Mouse (Mus musculus) megakaryocyte, adult 5-6 weeks (primary cell): Measurements from ENCODE around the gene Rinl. TPM values are rescaled to one million over a fixed set of nuclear protein-coding genes. Genes with fewer than 3 reads are reported as not detected.
A peak's percentile ranks its signal among the peaks of the same experiment; 100 is the strongest.

ENCODE experiments used
- ATAC-seq: 2 replicates; pipeline ENCODE4 v1.8.0; 2016; ENCODE audit warnings: mild to moderate bottlenecking, inconsistent platforms; ENCODE audit not compliant: poor library complexity, severe bottlenecking
- total RNA-seq, 2 experiments: library from RNA; stranded (forward) in 1 of 2; stranded (reverse) in 1 of 2; fragments of 153-499, 151-499 nt in 1 of 2; fragments of 221-1000, 200-1000 nt in 1 of 2; gene quantifications; 2 replicates each; pipeline versions ENCODE4 v1.2.3 to v1.2.4; 2015 to 2017

Rinl gene
- total RNA-seq (2015) (64.9 and 68.8 TPM in 2 replicates), total RNA-seq (2017) (62.6 and 71.5 TPM in 2 replicates)

GRCm38 (mm10) chr7:28788307-28789195 is at the start of gene Rinl:
TSS of gene Rinl (plus strand) at chr7:28788969.
- ATAC-seq: peak; percentile 77

GRCm38 (mm10) chr7:28739829-28740228 is 48.9 kb upstream of the Rinl start:
- no peak for ATAC-seq

- ATAC-seq: no peak
Observed at GRCm38 (mm10) chr7:28740949-28741348, 47.8 kb upstream of the Rinl start.

GRCm38 (mm10) chr7:28741368-28741708 is 47.4 kb upstream of the Rinl start:
- ATAC-seq: peak; percentile 22

GRCm38 (mm10) chr7:28741709-28742438 is 46.9 kb upstream of the Rinl start, which contains the start of the genes Mrps12 and Sars2:
TSS of gene Mrps12 (minus strand) at chr7:28741820.
TSS of gene Sars2 (plus strand) at chr7:28741992.
- peak; percentile 97 for ATAC-seq

- no peak for ATAC-seq
Observed at GRCm38 (mm10) chr7:28749935-28750334, 38.8 kb upstream of the Rinl start.

- no peak for ATAC-seq
Observed at GRCm38 (mm10) chr7:28756079-28756478, 32.7 kb upstream of the Rinl start, which contains the start of gene Ccer2. TSS of gene Ccer2 (plus strand) at chr7:28756174.

GRCm38 (mm10) chr7:28758623-28759022 is 30.1 kb upstream of the Rinl start:
- ATAC-seq: no peak

GRCm38 (mm10) chr7:28761907-28762306 is 26.9 kb upstream of the Rinl start:
- ATAC-seq: no peak

- ATAC-seq: no peak; the same call in 1 of the 2 replicates
Observed at GRCm38 (mm10) chr7:28765211-28765610, 23.6 kb upstream of the Rinl start.

GRCm38 (mm10) chr7:28766173-28766879 is 22.4 kb upstream of the Rinl start, which contains the start of gene Sirt2:
TSS of gene Sirt2 (plus strand) at chr7:28766735.
- peak; percentile 96 for ATAC-seq

- ATAC-seq: no peak
Observed at GRCm38 (mm10) chr7:28766910-28767309, 21.9 kb upstream of the Rinl start.

- ATAC-seq: no peak
Observed at GRCm38 (mm10) chr7:28767462-28767965, 21.3 kb upstream of the Rinl start, which contains the start of gene Nfkbib. TSS of gene Nfkbib (minus strand) at chr7:28767512.

- no peak for ATAC-seq
Observed at GRCm38 (mm10) chr7:28769414-28769958, 19.3 kb upstream of the Rinl start.

- no peak for ATAC-seq
Observed at GRCm38 (mm10) chr7:28770309-28770708, 18.5 kb upstream of the Rinl start.

- no peak for ATAC-seq
Observed at GRCm38 (mm10) chr7:28771867-28772266, 16.9 kb upstream of the Rinl start.

- peak; percentile 90 for ATAC-seq
Observed at GRCm38 (mm10) chr7:28773163-28773562, 15.6 kb upstream of the Rinl start.

- no peak for ATAC-seq
Observed at GRCm38 (mm10) chr7:28774164-28774563, 14.6 kb upstream of the Rinl start.

- ATAC-seq: no peak
Observed at GRCm38 (mm10) chr7:28775129-28775528, 13.6 kb upstream of the Rinl start.

GRCm38 (mm10) chr7:28778825-28779224 is 9.9 kb upstream of the Rinl start:
- no peak for ATAC-seq
